Mouse (Mus musculus) CD8-positive naive resting alpha-beta T cell, adult 2 months (primary cell): ENCODE data around the gene Cipc.

Source experiments
- DNase-seq, 2 experiments: peaks; one replicate each; pipeline ENCODE4 v3.0.0; 2022; ENCODE audit warnings: low read depth in 2 of 2, low spot score in 2 of 2

Cipc gene

DNA sequence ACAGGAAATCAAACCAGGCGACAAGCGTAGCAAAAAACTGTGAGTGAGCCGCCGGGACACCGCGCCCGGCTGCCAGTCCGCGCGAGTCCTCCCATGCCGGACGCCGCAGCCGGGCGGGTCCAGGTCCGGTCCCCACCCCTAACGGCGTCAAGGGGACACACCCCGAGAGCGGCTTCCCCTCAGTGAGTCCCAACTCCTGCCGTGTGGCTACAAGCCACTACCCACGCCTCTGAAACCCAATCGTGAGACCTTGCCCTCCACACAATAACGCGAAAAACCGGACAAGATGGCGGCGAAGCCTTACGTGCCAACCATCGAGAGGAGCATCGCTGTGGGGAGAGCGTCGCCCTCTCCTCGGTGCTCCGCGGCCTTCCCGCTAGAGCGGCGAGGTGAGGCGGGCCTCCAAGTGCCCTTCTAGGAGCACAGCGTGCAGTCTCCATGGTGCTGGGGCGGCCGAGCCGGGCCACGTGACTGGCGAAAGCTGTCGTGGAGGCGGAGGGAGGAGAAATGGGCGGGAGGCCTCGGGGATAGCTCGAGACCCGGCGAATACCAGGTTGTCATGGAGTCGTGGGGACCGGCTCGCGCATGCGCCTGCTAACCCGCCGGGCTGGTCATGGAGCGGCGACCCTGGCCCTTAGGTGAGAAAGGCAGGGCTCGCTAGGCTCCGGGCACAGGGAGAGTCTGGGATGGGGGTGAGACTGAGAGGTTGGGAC lies at the start of gene Cipc:
Gene Cipc (plus strand): TSS at position 182 of the 713 bp plus-strand sequence.
- peak; percentile 93 for DNase-seq

DNA sequence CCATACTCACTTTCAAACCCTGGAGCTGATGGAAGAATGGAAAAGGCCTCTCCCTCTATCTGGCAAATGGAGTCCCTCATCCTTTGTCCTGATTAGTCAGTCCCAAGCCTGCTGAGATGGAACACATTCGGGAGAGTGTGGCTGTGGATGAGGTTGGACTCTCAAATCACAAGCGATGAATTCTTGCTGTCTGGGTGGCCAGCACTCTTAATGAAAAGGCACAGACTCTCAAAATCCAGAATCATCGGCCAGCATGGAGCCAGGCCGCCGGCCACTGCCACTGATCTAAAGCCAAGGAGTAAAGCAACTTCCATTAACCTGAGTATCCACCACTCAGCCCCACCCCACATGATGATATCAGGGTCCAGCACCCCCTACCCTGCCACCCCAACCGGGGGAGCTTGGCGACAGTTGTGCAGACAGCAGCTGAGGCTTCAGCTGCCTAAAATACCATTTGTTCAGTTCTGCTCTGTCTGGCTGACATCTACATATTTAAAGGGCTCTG lies 49.0 kb upstream of the Cipc start:
- no peak for DNase-seq

DNA sequence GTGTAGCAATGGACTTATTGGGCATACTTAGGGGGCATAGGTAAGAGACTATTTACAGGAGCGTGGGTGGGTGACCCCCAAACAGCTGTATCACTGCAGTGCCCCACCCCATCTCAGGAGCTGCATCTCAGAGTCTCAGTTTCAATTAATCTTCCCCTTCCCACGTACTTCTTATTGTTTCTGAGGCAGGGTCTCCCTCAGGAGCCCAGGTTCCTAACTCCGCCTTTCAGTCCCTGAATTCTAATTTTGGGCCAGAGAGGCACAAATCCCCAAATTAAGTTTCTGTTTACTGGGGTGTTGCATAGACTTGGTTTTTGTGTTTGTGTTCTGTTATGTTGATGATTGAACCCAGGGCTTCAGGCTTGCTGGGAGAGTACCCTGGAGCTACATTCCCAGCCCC lies 48.4 kb upstream of the Cipc start:
- DNase-seq, result no peak

DNA sequence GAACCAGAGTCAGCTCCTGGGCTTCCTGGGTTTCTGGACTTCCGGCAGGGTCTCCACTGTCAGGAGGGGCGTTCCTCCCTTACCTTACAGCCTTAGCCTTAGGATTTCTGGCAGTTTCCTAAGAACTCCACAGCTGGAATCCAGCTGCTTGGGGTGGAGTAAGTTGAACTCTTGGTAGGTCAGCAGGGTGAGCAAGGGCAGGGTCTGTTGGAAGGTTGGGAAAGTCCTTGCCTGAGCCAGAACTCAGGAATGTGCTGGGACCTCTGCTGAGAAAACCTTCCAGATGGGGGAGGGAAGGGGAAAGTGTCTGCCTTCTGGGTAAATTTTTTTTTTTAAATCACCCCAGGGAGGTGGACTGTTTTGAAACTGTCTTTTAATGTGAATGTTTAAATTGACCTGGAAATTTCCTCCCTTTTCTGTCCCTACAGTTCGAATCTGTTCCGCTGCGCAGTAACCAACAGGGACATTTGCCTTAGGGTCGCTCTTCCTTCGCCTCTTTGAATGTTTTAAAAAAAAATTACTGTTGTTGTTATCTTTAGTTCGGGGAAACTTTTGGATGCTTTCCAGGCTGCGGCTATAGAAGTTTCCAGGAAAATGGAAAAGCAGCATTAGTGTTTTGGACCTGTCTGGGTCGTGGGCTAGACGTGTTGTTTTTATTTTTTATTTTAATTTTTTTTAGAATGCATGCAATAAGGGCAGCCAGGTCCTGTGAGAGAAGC lies 47.2 kb upstream of the Cipc start:
- DNase-seq, result no peak

DNA sequence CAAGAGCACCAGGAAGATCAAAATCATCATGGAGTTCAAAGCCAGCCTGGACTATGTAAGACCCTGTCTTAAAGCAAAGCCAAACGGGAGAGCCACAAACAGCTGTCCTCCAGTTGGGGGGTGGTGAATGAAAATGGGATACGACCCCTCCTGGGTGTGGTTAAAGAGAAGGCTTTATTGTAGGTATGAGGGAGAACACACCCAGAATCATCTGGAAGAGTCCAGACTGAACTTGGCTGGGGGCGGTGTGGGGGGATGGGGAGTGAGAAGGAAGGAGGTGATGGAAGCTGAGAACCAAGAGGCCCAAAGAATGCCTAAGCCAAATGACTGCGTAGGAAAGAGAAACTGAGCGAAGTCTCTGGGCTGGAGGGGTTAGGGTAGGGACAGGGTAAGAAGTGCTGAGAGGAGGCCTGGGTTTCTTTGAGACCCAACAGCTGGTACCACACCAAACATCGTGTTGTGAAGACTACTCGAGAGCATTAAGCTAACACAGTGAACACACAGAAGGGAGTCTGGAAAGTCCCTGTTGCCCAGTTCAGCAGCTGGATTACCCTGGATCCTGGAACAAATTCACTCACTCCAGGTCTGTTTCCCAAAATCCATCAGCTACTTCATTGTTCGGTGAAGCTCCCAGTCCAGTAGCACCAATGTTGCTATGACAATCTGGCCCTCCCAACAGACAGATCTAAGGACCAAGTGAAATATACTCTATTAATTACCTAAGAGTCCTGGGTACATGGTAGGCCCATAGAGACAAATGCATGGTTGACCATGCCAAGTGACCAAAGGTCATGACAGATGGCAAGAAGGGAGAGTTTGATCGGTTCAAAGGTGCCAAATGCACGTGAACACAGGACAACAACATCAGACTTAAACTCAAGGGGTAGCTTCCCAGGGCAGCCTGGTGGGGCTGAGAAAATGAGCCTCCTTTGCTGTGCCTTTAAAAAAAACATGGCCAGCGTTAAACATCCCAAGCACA lies 42.7 kb upstream of the Cipc start:
- DNase-seq, result no peak

DNA sequence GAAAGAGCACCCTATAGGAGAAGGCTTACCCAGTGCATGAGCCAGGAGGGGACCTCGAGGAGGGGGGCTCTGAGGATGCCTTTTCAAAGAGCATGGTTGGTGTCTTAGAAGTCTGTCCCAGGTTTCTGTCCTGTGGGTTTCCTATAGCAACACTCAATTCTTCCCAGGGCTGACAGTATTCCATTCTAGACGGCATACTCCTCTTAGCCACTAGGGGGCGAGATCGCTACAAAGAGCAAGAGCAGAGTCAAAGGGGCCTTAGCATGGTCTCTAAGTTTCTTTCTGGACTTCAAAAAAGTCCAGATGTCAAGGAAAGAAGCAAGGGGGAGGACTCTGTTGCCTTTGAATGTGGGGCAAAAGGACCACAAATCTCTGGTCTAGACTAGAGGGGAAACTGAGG lies 41.6 kb upstream of the Cipc start:
- DNase-seq, result peak; percentile 47 to 48

DNA sequence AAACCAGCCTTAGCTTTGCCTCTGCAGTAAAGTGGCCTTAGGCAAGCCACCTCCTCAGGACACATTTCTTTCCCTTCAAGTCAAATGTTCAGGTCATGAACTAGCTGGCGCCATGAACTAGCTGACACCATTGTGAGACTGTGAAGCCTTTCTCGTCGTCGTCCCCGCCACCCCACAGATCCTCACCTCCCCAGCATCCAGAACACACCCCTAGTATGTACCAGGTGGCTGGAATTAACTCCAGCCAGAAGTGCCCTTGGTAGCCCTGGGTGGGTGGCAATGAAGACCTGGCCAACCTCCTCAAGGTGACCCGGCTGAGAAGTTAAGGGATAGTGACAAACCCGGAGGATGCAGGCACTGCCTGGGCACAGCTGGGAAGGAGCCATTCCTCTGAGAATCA lies 41.0 kb upstream of the Cipc start:
- no peak for DNase-seq

DNA sequence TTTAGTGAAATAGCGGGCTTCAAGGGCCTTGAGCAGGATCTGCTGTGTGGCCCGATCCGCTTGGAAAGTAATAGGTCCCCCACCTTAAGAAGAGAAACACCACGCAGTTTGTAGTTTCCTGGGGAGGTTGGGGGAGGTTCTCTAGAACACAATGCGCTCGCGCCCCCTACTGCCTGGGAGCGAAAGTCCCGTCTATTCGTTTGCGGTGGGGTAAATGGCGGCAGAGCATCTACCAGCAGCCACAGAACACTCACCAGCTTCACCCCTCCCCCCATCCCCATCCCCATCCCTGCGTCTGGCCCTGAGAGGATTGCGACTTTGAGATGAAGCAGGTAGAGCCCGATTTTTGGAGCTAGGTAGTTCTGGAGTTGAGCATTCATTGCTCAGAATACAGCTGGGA lies 40.4 kb upstream of the Cipc start:
- DNase-seq, result peak; percentile 84 to 92

DNA sequence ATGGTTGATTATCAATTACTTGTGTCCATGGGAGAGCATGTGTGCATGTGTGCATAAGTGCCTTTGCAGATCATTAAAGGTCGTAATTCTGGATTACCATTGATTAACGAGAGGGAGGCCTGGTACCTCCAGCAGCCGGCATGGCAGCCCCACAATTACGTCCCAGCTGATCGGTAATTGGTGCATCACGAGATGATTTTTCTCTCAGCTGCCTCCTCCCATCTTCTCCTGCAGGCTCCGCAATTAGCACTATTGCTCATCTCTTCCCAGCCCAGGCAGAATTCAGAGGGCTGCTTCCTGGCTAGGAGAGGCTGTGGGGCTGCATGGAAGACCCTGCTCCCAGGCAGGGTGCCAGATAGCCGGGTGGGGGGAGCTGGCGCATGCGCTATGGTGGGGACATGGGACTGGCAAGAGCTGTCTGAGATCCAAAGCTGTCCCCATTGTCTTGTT lies 35.3 kb upstream of the Cipc start:
- no peak for DNase-seq

DNA sequence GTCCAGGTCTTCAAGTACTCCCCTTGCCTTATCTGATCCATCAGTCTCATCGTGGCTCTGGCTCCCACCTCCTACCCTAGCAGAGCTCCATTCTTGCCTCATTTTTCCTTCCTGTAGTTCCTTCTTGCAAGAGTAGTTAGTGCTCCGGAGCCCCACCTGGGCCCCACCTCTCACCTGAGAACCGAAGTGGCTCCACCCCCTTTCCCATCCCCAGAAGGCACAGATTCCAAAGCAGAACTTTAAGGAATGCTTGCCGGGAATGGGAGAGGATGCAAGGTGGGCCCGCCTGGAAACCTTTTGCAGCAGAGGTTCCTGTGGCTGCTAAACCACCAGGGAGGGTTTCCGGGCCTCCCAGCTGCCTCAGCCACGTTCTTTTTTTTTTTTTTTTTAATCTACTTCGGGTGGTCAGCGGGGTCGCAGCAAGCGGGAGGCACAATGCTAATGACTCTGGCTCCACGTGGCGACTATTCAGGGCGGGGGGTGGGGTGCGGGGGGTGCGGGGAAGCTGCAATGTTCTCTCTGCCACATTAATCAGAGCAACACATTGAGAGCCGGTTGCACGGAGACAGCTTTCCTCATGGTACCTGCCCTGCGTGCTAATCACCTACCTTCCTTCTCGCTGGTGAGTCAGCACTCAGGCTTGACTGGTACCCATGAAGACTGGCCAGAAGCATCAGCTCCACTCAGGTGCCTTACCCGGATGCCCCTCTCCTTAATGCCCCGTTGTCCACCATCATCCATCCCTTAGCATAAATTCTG lies 34.3 kb upstream of the Cipc start:
- no peak for DNase-seq

DNA sequence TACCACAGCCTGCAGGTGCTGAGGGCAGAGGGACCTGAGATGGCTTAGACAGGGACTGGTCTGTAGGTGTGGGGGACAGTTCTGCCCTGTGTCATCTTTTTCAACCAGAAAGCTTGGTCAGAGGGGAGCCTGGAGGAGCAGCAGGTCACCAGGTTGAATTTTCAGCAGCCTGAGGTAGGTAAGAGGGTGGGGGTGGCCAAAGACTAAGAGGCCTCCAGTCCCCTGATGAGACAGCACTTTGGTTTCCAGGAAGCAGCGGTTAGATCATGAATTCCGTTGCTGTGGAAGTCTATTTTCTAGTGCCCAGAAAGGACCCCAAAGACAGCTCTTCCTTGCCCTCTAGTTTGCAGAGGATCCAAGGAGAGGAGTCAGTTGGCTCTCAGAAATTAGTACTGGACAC lies 32.5 kb upstream of the Cipc start:
- no peak for DNase-seq

DNA sequence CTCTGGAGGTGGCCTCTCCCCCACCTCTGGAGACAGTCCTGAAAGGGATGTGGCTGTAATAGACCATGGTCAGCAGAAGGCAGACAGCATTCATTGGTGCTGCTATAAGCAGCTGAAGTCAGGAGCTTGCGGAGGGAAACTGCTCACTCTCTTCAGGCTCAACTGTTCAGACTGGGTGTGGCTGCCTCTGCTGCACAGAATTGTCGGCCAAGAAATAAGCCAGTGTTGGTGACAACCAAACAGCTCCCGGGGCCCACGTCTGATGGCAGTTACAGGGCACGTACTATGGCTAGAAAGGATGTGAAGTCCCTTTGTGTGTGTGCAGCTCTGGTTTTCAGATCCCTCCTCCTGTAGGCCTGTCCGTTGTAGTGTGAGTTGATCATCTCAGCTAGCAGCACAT lies 32.1 kb upstream of the Cipc start:
- DNase-seq, result no peak

DNA sequence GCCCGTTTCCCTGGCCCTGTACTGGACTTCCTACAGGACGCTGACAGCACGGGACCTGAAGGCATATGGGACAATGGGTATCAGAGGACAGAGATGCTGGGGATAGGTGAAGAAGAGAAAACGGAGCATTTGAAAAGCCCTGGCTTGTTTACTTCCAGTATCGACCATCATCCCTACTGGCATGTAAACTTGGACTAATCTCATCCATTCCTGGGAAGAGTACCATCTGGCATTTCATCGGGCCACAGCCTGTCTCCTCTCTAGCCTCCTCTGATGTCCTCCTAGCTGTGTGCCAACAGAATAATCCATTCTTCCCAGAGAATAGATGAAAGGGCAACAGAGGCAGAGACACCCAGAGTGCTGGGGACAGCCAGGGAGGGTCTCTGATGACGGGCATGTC lies 31.2 kb upstream of the Cipc start:
- no peak for DNase-seq

DNA sequence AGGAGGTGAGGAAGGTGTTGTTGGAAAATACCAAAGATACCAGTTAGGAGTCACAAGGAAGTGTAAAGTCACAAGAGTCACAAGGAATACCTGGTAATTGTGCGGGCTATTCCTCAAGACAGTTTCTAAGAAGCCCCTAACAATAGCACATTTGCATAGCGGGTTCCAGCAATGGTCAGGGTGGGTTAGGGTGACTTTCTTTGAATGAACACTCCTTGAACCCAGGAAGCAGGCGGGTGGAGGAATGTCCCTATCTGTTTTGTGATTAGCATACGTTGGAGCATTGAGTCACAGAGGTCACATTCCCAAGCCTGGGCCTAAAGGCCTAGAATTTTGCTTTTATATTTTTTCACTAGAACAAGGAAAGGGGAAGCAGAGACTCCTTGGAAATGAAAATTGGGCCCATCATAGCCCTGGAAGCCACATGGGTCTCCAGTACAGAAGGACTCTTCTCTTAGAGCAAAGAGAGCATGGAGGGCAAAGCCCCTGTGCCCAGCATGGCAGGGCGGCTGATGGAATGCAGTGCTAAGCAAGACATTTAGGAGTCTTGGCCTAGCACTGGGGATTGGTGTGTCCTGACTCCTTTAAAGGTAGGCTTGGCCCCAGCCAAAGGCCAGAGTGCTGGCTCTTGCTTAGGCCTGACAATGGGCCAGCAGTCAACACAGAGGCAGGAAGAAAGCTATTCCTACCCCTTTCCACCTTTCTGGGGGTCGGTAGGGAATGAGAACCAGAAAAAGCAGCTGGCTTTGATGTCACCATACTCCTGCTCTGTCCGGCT lies 29.9 kb upstream of the Cipc start:
- DNase-seq, result no peak

DNA sequence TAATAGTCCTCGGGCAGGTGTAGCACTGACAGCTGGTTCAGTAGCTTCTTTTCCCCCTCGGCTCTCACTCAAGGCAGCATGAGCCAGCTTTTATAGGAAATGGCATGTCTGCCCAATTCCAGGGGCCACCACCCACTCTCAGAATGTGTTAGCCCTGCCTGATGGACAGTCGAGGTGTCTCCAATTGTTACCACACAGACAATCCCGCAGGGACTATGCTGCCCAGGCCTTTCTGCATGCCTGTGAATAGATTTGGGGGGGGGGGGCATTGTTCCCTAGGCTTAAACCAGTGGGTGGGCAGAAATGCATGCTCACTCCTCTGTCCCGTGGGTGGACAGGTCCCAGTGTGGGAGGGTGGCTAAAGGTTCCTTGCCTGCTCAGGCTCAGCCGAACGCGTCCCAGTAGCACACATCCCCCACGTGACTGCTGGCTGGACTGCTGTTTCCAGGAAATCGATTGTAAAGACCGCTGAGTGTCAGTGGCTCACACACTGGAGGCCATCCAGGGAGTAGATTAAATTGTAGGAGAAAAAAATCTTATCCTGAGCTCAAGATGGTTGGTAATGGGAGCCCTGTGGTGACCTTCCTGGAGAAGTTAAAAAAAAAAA lies 28.4 kb upstream of the Cipc start:
- no peak for DNase-seq

DNA sequence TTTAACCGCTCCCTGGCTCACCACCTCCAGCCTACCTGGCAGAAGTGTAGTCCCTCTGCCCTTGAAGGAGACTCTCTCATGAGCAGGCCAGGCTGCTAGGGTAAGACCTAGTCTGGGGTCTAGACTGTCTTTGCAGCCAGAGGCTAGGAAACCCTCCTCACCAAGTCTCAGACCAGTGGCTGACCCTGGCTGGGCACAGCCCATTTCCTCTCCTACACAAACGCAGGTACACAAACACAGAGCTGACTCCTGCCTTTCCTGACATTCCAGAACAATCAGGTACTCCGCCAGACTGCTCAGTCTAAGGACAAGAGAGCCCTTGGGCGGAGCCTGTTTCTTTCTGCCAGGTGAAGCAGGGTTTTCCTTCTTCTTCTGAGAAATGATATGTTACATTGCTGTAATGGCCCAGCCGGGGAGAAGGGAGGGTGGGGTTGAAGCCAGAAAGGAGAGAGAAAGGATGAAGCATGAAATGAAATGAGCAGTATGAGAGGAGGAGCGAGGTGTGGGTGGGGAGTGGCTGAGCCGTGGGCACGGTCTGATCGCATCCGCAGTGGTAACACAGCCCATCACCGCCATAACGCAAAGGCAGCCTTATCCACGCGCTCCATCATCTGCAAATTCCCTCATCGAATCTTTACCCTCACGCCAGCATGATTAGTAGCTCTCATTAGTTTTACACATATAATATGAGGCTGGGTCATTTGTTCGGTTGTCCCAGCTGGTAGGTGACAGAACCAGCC lies 27.7 kb upstream of the Cipc start:
- no peak for DNase-seq

DNA sequence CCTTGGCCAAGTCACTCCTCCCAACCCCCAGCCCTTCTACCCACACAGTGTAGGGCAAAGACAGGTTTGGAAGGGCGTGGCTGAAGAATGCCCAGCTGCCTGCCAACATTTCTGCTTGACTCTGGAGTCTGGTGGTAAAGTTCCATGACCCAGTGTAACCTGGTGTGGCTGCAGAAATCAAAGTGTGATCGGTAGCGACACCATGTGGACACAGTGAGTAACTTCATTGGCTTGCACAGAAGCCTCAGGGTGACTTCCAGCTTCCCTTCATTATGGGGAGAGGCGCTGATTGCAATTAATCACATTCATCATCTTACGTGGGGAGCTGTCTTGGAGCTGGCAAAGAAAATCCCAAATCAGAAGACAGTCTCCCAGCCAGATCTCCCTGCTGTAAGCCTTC lies 23.0 kb upstream of the Cipc start:
- peak; percentile 75 to 81 for DNase-seq

DNA sequence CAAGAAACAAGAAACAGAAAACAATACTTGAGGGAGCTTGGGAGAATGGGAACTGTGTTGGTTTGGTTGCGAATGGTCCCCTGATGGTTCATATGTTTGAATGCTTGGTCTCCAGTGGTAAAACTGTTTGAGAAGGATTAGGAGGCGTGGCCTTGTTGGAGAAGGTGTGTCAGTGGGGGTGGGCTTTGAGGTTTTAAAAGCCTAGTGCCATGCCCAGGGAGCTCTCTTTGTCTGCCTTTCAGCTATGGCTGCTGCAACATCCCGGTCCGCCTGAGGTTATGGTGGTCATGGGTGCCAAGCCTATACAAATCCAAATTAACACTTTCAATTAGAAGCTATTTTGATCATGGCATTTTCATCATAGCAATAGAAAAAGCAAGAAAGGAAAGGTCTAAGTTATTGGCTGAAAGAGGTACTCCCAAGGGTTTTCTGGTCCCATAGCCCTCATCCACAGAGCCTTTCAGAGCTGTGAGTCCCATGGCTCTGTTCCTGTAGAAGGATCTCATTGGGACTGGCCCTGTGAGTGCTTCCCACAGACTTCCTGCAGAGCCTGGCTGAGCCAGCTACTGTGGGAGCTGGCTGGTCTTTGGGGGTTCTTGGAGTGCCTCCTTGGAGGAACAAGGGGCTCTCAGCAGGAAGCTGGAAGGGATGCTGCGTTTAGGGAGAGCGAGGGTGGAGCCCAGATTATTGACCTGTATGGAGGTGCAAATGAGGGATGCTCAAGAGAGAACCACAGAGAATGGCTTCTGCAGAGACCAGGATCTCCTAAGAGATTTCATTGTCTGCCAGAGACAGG lies 15.7 kb upstream of the Cipc start:
- no peak for DNase-seq
